Mouse (Mus musculus) heart, postnatal 0 days (tissue): ENCODE data around the gene Bace2. TPM values are rescaled to one million over a fixed set of nuclear protein-coding genes. Genes with fewer than 3 reads are reported as not detected.

ENCODE experiments used
- ATAC-seq: fragments of 200-750 bp; cut with Nextera tagmentation; 2 replicates; pipeline ENCODE4 v1.8.0; 2017; ENCODE audit warnings: low read depth, moderate number of reproducible peaks, moderate library complexity; ENCODE audit not compliant: insufficient read depth
- DNase-seq: peaks from one replicate; pipeline ENCODE4 v3.0.0-alpha.2; 2016; ENCODE audit warnings: low spot score
- H3K27ac ChIP-seq: fragments of 300-500 bp; sonication (generic); 2 replicates; pipeline ENCODE4 v1.5.1; 2014; ENCODE audit warnings: low read depth, mild to moderate bottlenecking
- H3K27me3 ChIP-seq: fragments of 300-500 bp; sonication (generic); 2 replicates; pipeline ENCODE4 v1.6.1; 2014; ENCODE audit warnings: low read length, mixed read lengths; ENCODE audit not compliant: control insufficient read depth, insufficient read depth
- H3K36me3 ChIP-seq: fragments of 300-500 bp; sonication (generic); replicated peaks from 2 replicates; pipeline ENCODE4 v1.6.1; 2014; ENCODE audit warnings: low read length, mixed read lengths; ENCODE audit not compliant: control insufficient read depth, insufficient read depth
- H3K4me1 ChIP-seq: fragments of 300-500 bp; sonication (generic); 2 replicates; pipeline ENCODE4 v1.6.1; 2014; ENCODE audit warnings: antibody characterized with exemption; ENCODE audit not compliant: control insufficient read depth, insufficient read depth
- H3K4me2 ChIP-seq: fragments of 300-500 bp; sonication (generic); 2 replicates; pipeline ENCODE4 v1.6.1; 2014; ENCODE audit warnings: low read depth, mild to moderate bottlenecking, low read length, moderate library complexity
- H3K4me3 ChIP-seq: fragments of 300-500 bp; sonication (generic); 2 replicates; pipeline ENCODE4 v1.5.1; 2014; ENCODE audit warnings: low read depth, low read length
- H3K9ac ChIP-seq: fragments of 300-500 bp; sonication (generic); replicated peaks from 2 replicates; pipeline ENCODE4 v1.6.1; 2014; ENCODE audit warnings: low read depth, low read length, mixed read lengths
- H3K9me3 ChIP-seq: fragments of 300-500 bp; sonication (generic); replicated peaks from 2 replicates; pipeline ENCODE4 v1.6.1; 2016; ENCODE audit warnings: low read length; ENCODE audit not compliant: control insufficient read depth
- CTCF ChIP-seq: IDR thresholded peaks from 2 replicates; pipeline ENCODE4 v1.5.1; 2016; ENCODE audit warnings: antibody characterized with exemption, control low read depth, low read depth
- EP300 ChIP-seq: IDR thresholded peaks from 2 replicates; pipeline ENCODE4 v1.6.1; 2016; ENCODE audit warnings: antibody characterized with exemption, low read depth
- WGBS: fragments of 180-500 bp; shearing (Covaris S2); extraction: QIAGEN DNeasy Blood & Tissue Kit; methylation state at CpG from one replicate; pipeline ENCODE4 v1.1.7; 2014; 5-methylcytosine and 5-hydroxymethylcytosine counted together
- polyA plus RNA-seq: library from polyadenylated mRNA; unstranded; fragments of >200 nt; fragmentation: Nextera tagmentation; extraction: Ambion mirVana; gene quantifications from 2 replicates; pipeline ENCODE4 v1.2.1, GENCODE M21; 2015
- total RNA-seq: library from RNA; depleted of rRNA; stranded (reverse); fragments of >200 nt; gene quantifications from 2 replicates; pipeline ENCODE4 v1.2.3, GENCODE M21; 2014; ENCODE audit warnings: low replicate concordance

Bace2 gene
- total and polyA plus RNA-seq, 2 experiments from 2014 or later, result 15.3 to 45.7 TPM

- Histone ChIP-seq H3K36me3 (no peaks in the 10 kb centered on the region; the same call in 1 of the 2 replicates), H3K4me2 (no peak overlapping the region), H3K27me3 (no peaks in the 10 kb centered on the region), H3K4me1 (no peaks in the 10 kb centered on the region), H3K9me3 (no peaks in the 10 kb centered on the region), H3K27ac (no peak overlapping the region), H3K4me3 (no peak overlapping the region), H3K9ac (no peak overlapping the region)
- no peak for DNase-seq
- no peak for TF ChIP-seq CTCF
- TF ChIP-seq EP300, result no peak
- ATAC-seq, result no peak
These were observed 45.2 kb downstream of the Bace2 start for GRCm38 (mm10) chr16:97401741-97402140.

DNA sequence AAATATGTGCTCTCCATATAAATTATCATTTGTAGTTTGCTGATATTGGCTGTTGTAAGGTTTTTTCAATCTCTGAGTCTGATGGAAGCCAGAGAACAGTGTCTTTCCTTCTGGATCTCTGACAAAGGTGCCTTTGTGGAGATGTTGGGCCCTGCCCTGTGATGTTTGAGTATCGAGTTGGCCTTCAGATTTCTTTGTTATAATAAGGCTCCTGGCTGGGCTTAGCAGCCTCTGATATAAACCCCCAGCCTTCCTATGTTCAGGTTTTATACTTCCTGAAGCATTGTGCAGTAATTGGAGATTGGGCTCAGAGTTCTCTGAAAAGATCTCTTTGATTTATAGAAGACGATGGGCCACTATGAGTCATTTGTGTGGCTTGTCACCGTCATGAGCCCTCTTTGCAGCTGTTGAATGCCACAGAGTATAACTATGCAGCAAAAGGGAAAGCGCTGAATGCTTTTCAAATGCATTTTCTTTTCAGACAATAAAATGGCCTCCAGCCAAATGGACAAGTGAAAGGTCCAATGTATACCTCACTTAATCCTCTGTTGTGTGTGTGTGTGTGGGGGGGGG lies 45.8 kb downstream of the Bace2 start:
- WGBS, result 60% methylated on average over 4 of the region's 4 CpGs
- TF ChIP-seq EP300, result no peak
- TF ChIP-seq CTCF, result no peak
- Histone ChIP-seq H3K36me3 (no peaks in the 10 kb centered on the region; the same call in 1 of the 2 replicates), H3K9me3 (no peaks in the 10 kb centered on the region), H3K9ac (no peak overlapping the region), H3K4me2 (no peak overlapping the region), H3K27me3 (no peaks in the 10 kb centered on the region), H3K4me1 (no peaks in the 10 kb centered on the region), H3K4me3 (no peak overlapping the region), H3K27ac (no peak overlapping the region)
- ATAC-seq (no peak), DNase-seq (no peak)

DNA sequence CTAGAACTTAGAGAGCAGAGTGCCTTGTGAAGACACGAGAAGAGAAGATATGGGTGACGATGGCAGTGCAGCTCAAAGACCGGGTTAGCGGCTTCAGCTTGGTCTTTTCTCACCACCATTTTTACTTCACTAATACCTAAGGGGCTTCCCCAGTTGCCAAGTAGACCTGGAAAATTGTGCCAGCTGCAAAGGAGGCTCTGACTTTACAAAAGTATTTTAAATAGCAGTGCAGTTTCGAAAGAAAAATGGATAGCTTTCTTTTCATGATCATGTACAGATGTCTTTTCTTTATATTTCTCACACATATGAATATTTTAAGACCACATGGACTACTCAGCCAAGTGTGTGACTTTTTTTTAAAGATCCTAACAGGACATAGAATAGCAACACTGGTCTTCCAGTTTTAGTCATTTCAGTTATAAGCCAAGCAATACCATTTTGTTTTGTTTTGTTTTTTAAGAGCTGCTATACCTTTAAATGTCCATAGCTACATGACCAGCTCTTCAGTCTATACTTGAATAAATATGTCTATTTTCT lies 49.0 kb downstream of the Bace2 start:
- Histone ChIP-seq H3K4me1 (no peaks in the 10 kb centered on the region), H3K27ac (no peak overlapping the region), H3K27me3 (no peaks in the 10 kb centered on the region), H3K4me2 (no peak overlapping the region), H3K9me3 (no peaks in the 10 kb centered on the region), H3K36me3 (no peaks in the 10 kb centered on the region; the same call in 1 of the 2 replicates), H3K9ac (no peak overlapping the region), H3K4me3 (no peak overlapping the region)
- no peak for DNase-seq
- 86% methylated on average over 5 of the region's 5 CpGs for WGBS
- TF ChIP-seq EP300 (no peak), CTCF (no peak)
- no peak for ATAC-seq

DNA sequence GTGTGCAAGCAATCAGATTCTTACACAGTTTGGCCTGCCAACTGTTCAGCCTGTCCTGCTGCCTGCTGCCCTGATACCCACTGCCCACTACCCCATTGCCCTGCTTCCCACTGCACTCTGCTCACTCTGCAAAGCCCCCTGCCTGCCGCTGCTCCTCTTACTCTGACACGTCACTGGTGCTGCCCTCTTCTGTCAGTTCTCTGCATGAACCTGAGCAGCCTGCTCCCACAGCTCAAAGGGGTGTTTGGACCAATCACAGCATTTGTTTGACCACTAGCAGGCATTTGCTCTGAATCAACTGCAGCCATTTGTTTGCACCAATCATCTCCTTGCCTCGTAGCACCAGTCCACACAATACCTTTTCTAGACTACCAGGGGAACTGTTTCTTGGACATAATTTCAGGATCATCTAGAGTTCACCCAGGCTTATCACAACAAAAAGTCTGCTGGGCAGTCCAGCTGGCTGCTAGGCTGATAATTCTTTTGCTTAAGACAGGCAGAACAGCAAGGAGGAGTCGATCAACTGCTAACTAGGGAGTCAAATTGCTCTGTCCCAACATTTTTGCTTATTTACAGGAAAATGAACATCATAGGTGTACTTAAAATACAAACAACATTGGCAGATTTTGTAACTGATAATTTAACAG lies 61.5 kb downstream of the Bace2 start:
- 11% methylated on average over 4 of the region's 4 CpGs for WGBS

DNA sequence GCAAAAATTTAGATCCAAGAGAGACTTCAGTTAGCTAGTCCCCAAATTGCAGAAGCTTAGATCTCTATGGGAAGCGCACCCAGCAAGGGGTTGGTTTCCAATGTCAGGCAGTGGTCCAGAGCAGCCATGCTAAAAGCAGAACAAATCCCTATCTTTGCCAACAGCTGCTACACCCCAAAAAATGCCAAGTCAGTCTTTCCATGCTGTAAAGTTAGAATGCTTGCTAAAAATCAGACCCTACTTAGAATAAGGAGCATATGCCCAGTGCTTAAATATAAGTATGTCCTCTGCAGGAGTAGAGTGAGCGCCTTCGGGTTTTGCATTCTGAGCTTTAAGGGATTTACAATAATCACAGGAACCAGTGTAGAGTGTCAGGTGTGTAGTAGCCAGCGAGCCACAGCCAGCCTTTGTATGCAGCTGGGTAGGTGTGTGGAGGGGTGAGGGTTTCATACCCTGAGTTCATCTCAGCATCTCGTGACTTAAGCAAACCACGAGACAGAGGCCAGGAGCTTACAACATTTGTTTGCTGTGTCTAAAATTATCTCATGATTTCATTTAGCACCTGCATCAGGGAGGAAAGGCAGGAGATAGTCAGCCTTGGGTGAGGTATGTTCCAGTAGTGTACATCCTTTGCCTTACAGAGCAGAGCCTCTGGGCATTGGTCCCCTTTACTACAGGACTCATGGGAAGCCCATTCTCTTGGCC lies 62.4 kb downstream of the Bace2 start:
- H3K4me1 ChIP-seq, result 0 out of 2 replicates have a peak, but pooled peaks cover 6% of the 10 kb centered on the region
- WGBS, result 74% methylated on average over 6 of the region's 6 CpGs

More for the DNA sequence above, 61.5 kb downstream of the Bace2 start:
- no peak overlapping the region for H3K9ac ChIP-seq
- peak; percentile 78 for TF ChIP-seq CTCF
- TF ChIP-seq EP300, result no peak
- 0 out of 2 replicates have a peak, but pooled peaks cover 6% of the 10 kb centered on the region for H3K4me1 ChIP-seq
- no peak overlapping the region for H3K4me2 ChIP-seq
- ATAC-seq (peak; percentile 72), DNase-seq (peak; percentile 69)
- H3K36me3 ChIP-seq, result no peaks in the 10 kb centered on the region
- no peak overlapping the region for H3K4me3 ChIP-seq
- H3K27ac ChIP-seq, result no peak overlapping the region
- H3K9me3 ChIP-seq, result no peaks in the 10 kb centered on the region
- H3K27me3 ChIP-seq, result no peaks in the 10 kb centered on the region

More for the DNA sequence above, 62.4 kb downstream of the Bace2 start:
- TF ChIP-seq CTCF, result no peak
- Histone ChIP-seq H3K4me2 (no peak overlapping the region), H3K36me3 (no peaks in the 10 kb centered on the region), H3K4me3 (no peak overlapping the region), H3K27ac (no peak overlapping the region), H3K9ac (no peak overlapping the region), H3K27me3 (no peaks in the 10 kb centered on the region), H3K9me3 (no peaks in the 10 kb centered on the region)
- ATAC-seq (no peak), DNase-seq (no peak)
